Mouse (Mus musculus) olfactory bulb, adult 2 months (tissue): Measurements from ENCODE around the gene Rrp36.

Experiments
- CTCF ChIP-seq: fragments of 200-500 bp; IDR thresholded peaks from 2 replicates; pipeline ENCODE4 v1.5.1; 2012; ENCODE audit warnings: low read depth, mild to moderate bottlenecking, low read length, moderate library complexity; ENCODE audit not compliant: insufficient read depth
- POLR2A ChIP-seq: fragments of 200-500 bp; IDR thresholded peaks from 2 replicates; pipeline ENCODE4 v1.6.1; 2012; ENCODE audit warnings: mild to moderate bottlenecking, low read depth, low read length, moderate library complexity; ENCODE audit not compliant: insufficient read depth

- TF ChIP-seq CTCF (no peak), POLR2A (no peak)
Observed at GRCm38 (mm10) chr17:46714756-46715481, 40.8 kb upstream of the Rrp36 start.
